Mouse (Mus musculus) G1E (cell line): ENCODE results near the gene Fam209.

Experiments used
- CTCF ChIP-seq: IDR thresholded peaks from 2 replicates; pipeline ENCODE4 v1.5.1; 2012; ENCODE audit warnings: low read depth, low read length, inconsistent platforms, mixed read lengths
- GATA2 ChIP-seq: IDR thresholded peaks from 2 replicates; pipeline ENCODE4 v1.6.1; 2012; ENCODE audit warnings: low read depth, low read length, inconsistent platforms, borderline replicate concordance
- POLR2AphosphoS5 ChIP-seq: IDR thresholded peaks from 2 replicates; pipeline ENCODE4 v1.6.1; 2012; ENCODE audit warnings: low read depth, low read length, inconsistent platforms; ENCODE audit not compliant: insufficient replicate concordance
- TAL1 ChIP-seq: conservative IDR thresholded peaks from 2 replicates; pipeline ENCODE4 v1.6.1; 2012; ENCODE audit warnings: low read depth, low read length, inconsistent platforms, mixed read lengths

DNA sequence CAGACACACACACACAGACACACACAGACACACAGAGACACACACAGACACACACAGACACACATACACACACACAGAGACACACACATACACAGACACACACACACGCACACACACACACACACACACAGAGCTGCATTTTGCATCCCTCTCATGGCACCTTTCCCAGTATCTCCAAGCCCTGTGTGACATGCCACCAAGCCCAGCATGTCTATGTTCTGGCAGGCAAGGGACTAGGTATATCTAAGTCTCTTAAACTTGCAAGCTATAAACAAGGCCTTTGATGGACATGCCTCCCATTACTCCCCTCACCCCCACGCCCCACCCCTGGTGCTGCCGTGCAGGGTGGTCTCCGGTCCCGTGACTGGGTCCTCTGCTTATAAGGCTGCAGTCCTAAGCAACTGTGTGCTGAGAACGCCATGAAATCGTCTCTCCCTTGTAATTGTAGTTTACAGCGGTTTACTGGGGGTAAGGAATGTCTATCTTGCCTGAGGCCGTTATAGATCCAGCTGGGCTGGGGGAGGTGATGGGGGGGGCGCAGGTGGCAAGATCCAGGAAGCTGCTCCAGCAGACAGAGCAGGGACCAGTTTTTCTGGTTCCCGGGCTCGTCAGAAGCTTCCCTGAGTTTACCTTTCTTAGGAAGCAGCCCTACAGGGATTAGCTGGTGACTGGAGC lies 12.5 kb downstream of the Fam209 start:
- TF ChIP-seq POLR2AphosphoS5 (no peak), CTCF (no peak), TAL1 (no peak), GATA2 (no peak)
